Mouse (Mus musculus) c-Kit-negative CD71-positive TER-119-positive erythroid progenitor cells, embryonic 14.5 days (primary cell): ENCODE data around the gene Nim1k.
"Not testable (repeated sequence)": the region's sequence is repeated elsewhere in the genome, so short reads cannot be mapped to it uniquely, and the experiment has no call there.

Experiments
- DNase-seq: peaks from one replicate; pipeline ENCODE4 v3.0.0-alpha.2; 2013; ENCODE audit warnings: low read depth, low spot score

The Nim1k gene

GRCm38 (mm10) chr13:119727608-119728387, 27.9 kb downstream of the Nim1k start:
- DNase-seq = no peak

GRCm38 (mm10) chr13:119724541-119724940, 31.1 kb downstream of the Nim1k start:
- DNase-seq = no peak

- no peak for DNase-seq
Observed at GRCm38 (mm10) chr13:119723368-119723767, 32.3 kb downstream of the Nim1k start.

GRCm38 (mm10) chr13:119722447-119722846, 33.2 kb downstream of the Nim1k start:
- DNase-seq = no peak

- DNase-seq = no peak
Observed at GRCm38 (mm10) chr13:119716105-119716504, 39.6 kb downstream of the Nim1k start.

- no peak for DNase-seq
Observed at GRCm38 (mm10) chr13:119713821-119714220, 41.9 kb downstream of the Nim1k start.

GRCm38 (mm10) chr13:119713107-119713787, 42.4 kb downstream of the Nim1k start:
- DNase-seq = no peak

GRCm38 (mm10) chr13:119712463-119712862, 43.2 kb downstream of the Nim1k start:
- no peak for DNase-seq

- DNase-seq = no peak
Observed at GRCm38 (mm10) chr13:119710268-119710610, 45.4 kb downstream of the Nim1k start.

GRCm38 (mm10) chr13:119709388-119710267, 46.1 kb downstream of the Nim1k start:
- DNase-seq = no peak

GRCm38 (mm10) chr13:119708941-119709340, 46.7 kb downstream of the Nim1k start:
- DNase-seq = no peak

- DNase-seq = no peak
Observed at GRCm38 (mm10) chr13:119707906-119708305, 47.8 kb downstream of the Nim1k start.

GRCm38 (mm10) chr13:119706953-119707352, 48.7 kb downstream of the Nim1k start:
- no peak for DNase-seq

- not testable (repeated sequence) for DNase-seq
Observed at GRCm38 (mm10) chr13:119706278-119706880, 49.3 kb downstream of the Nim1k start.

- DNase-seq = no peak
Observed at GRCm38 (mm10) chr13:119704280-119704679, 51.4 kb downstream of the Nim1k start.

- no peak for DNase-seq
Observed at GRCm38 (mm10) chr13:119698436-119698835, 57.2 kb downstream of the Nim1k start.

GRCm38 (mm10) chr13:119696496-119696895, 59.2 kb downstream of the Nim1k start:
- DNase-seq = no peak

- DNase-seq = no peak
Observed at GRCm38 (mm10) chr13:119695676-119696075, 60.0 kb downstream of the Nim1k start.

GRCm38 (mm10) chr13:119691958-119692357, 63.7 kb downstream of the Nim1k start:
- DNase-seq = not testable (repeated sequence)

GRCm38 (mm10) chr13:119690876-119691620, 64.6 kb downstream of the Nim1k start:
- no peak for DNase-seq
